Mouse (Mus musculus) kidney, embryonic 14.5 days (tissue): ENCODE results near the gene Akap3. TPM values are rescaled to one million over a fixed set of nuclear protein-coding genes. Genes with fewer than 3 reads are reported as not detected.

ENCODE experiments used
- ATAC-seq: fragments of 200-750 bp; cut with Nextera tagmentation; 2 replicates; pipeline ENCODE4 v1.8.0; 2017; ENCODE audit warnings: moderate number of reproducible peaks, mild to moderate bottlenecking, moderate TSS enrichment, moderate library complexity; ENCODE audit not compliant: low FRiP score, low TSS enrichment
- H3K27ac ChIP-seq: fragments of 300-500 bp; sonication (generic); 2 replicates; pipeline ENCODE4 v1.5.1; 2014; ENCODE audit warnings: low read depth, mild to moderate bottlenecking, low read length, moderate library complexity, mixed read lengths
- H3K27me3 ChIP-seq: fragments of 300-500 bp; sonication (generic); 2 replicates; pipeline ENCODE4 v1.6.1; 2014; ENCODE audit warnings: mild to moderate bottlenecking, low read length; ENCODE audit not compliant: control insufficient read depth, insufficient read depth
- H3K36me3 ChIP-seq: fragments of 300-500 bp; sonication (generic); 2 replicates; pipeline ENCODE4 v1.6.1; 2014; ENCODE audit warnings: low read length, mixed read lengths; ENCODE audit not compliant: control insufficient read depth, insufficient read depth
- H3K4me1 ChIP-seq: fragments of 300-500 bp; sonication (generic); 2 replicates; pipeline ENCODE4 v1.6.1; 2014; ENCODE audit warnings: low read length, mixed read lengths; ENCODE audit not compliant: control insufficient read depth, insufficient read depth
- H3K4me2 ChIP-seq: fragments of 300-500 bp; sonication (generic); replicated peaks from 2 replicates; pipeline ENCODE4 v1.6.1; 2014; ENCODE audit warnings: low read depth, mild to moderate bottlenecking, low read length
- H3K4me3 ChIP-seq: fragments of 300-500 bp; sonication (generic); 2 replicates; pipeline ENCODE4 v1.5.1; 2014; ENCODE audit warnings: mild to moderate bottlenecking, low read length
- H3K9ac ChIP-seq: fragments of 300-500 bp; sonication (generic); 2 replicates; pipeline ENCODE4 v1.6.1; 2014; ENCODE audit warnings: low read depth, mild to moderate bottlenecking, low read length, moderate library complexity
- H3K9me3 ChIP-seq: fragments of 300-500 bp; sonication (generic); 2 replicates; pipeline ENCODE4 v1.6.1; 2016; ENCODE audit warnings: low read length; ENCODE audit not compliant: control insufficient read depth
- WGBS: fragments of 180-500 bp; shearing (Covaris S2); extraction: QIAGEN DNeasy Blood & Tissue Kit; methylation state at CpG from one replicate; pipeline ENCODE4 v1.1.7; 2014; 5-methylcytosine and 5-hydroxymethylcytosine counted together
- polyA plus RNA-seq: library from polyadenylated mRNA; unstranded; fragments of >200 nt; fragmentation: Nextera tagmentation; extraction: Ambion mirVana; gene quantifications from 2 replicates; pipeline ENCODE4 v1.2.1, GENCODE M21; 2014

Akap3 gene
- polyA plus RNA-seq, 1 experiment from 2014 or later, result 0.16 TPM

- Histone ChIP-seq H3K4me2 (peak within 1 kb of the TSS; percentile 80), H3K9me3 (no peaks in the 10 kb centered on the region), H3K4me3 (peak within 1 kb of the TSS; percentile 74), H3K4me1 (peaks cover 5% of the 10 kb centered on the region), H3K27me3 (no peaks in the 10 kb centered on the region), H3K9ac (peak within 1 kb of the TSS; percentile 77), H3K27ac (no peak within 1 kb of the TSS), H3K36me3 (peaks cover 3% of the 10 kb centered on the region; the same call in 1 of the 2 replicates)
- peak; percentile 92 for ATAC-seq
- WGBS, result 7% methylated on average over 46 of the region's 46 CpGs
These were observed 3.9 kb upstream of the Akap3 start, which contains the start of gene Ndufa9 for GRCm38 (mm10) chr6:126848712-126849704. Gene Ndufa9 (minus strand): TSS chr6:126849136.

GRCm38 (mm10) chr6:126877118-126877517 is 24.2 kb downstream of the Akap3 start:
- no peak overlapping the region for H3K27ac ChIP-seq
- H3K27me3 ChIP-seq, result no peaks in the 10 kb centered on the region
- 82% methylated on average over 8 of the region's 8 CpGs for WGBS
- no peaks in the 10 kb centered on the region for H3K4me1 ChIP-seq
- no peak overlapping the region for H3K4me2 ChIP-seq
- H3K36me3 ChIP-seq, result no peaks in the 10 kb centered on the region
- no peak overlapping the region for H3K9ac ChIP-seq
- no peak for ATAC-seq
- H3K9me3 ChIP-seq, result no peaks in the 10 kb centered on the region
- no peak overlapping the region for H3K4me3 ChIP-seq

- 67% methylated on average over 5 of the region's 5 CpGs for WGBS
- ATAC-seq, result no peak
These were observed 54.5 kb downstream of the Akap3 start for GRCm38 (mm10) chr6:126907378-126907777.

GRCm38 (mm10) chr6:126907876-126908275 is 55.0 kb downstream of the Akap3 start:
- H3K36me3 ChIP-seq, result no peaks in the 10 kb centered on the region
- ATAC-seq, result no peak
- no peaks in the 10 kb centered on the region for H3K27me3 ChIP-seq
- H3K4me2 ChIP-seq, result no peak overlapping the region
- no peak overlapping the region for H3K4me3 ChIP-seq
- H3K9ac ChIP-seq, result no peak overlapping the region
- no peak overlapping the region for H3K27ac ChIP-seq
- 64% methylated on average over 3 of the region's 3 CpGs for WGBS
- no peaks in the 10 kb centered on the region for H3K9me3 ChIP-seq
- H3K4me1 ChIP-seq, result no peaks in the 10 kb centered on the region

More at GRCm38 (mm10) chr6:126907378-126907777, 54.5 kb downstream of the Akap3 start:
- Histone ChIP-seq H3K36me3 (no peaks in the 10 kb centered on the region), H3K27me3 (no peaks in the 10 kb centered on the region), H3K9ac (no peak overlapping the region), H3K27ac (no peak overlapping the region), H3K9me3 (no peaks in the 10 kb centered on the region), H3K4me2 (no peak overlapping the region), H3K4me3 (no peak overlapping the region), H3K4me1 (no peaks in the 10 kb centered on the region)

GRCm38 (mm10) chr6:126910727-126911126 is 57.8 kb downstream of the Akap3 start:
- H3K9me3 ChIP-seq, result no peaks in the 10 kb centered on the region

GRCm38 (mm10) chr6:126914928-126915327 is 62.0 kb downstream of the Akap3 start:
- Histone ChIP-seq H3K27me3 (no peaks in the 10 kb centered on the region), H3K9me3 (no peaks in the 10 kb centered on the region), H3K4me1 (no peaks in the 10 kb centered on the region), H3K4me3 (no peak overlapping the region), H3K4me2 (no peak overlapping the region), H3K27ac (no peak overlapping the region), H3K36me3 (no peaks in the 10 kb centered on the region), H3K9ac (no peak overlapping the region)
- 83% methylated on average over 5 of the region's 5 CpGs for WGBS
- no peak for ATAC-seq

More at GRCm38 (mm10) chr6:126910727-126911126, 57.8 kb downstream of the Akap3 start:
- WGBS, result 78% methylated on average over 4 of the region's 4 CpGs
- H3K36me3 ChIP-seq, result no peaks in the 10 kb centered on the region
- H3K4me2 ChIP-seq, result no peak overlapping the region
- ATAC-seq, result no peak
- H3K4me3 ChIP-seq, result no peak overlapping the region
- no peaks in the 10 kb centered on the region for H3K27me3 ChIP-seq
- no peak overlapping the region for H3K27ac ChIP-seq
- no peak overlapping the region for H3K9ac ChIP-seq
- H3K4me1 ChIP-seq, result no peaks in the 10 kb centered on the region

GRCm38 (mm10) chr6:126921111-126921881 is 68.4 kb downstream of the Akap3 start, which contains the start of gene Dyrk4:
Gene Dyrk4 (minus strand): TSS chr6:126921839.
- Histone ChIP-seq H3K9ac (peak within 1 kb of the TSS; percentile 35; the same call in 1 of the 2 replicates), H3K27me3 (no peaks in the 10 kb centered on the region), H3K9me3 (no peaks in the 10 kb centered on the region), H3K4me2 (peak within 1 kb of the TSS; percentile 34), H3K27ac (no peak within 1 kb of the TSS), H3K4me3 (peak within 1 kb of the TSS; percentile 20; the same call in 1 of the 2 replicates), H3K36me3 (peaks cover 32% of the 10 kb centered on the region), H3K4me1 (no peaks in the 10 kb centered on the region)
- 10% methylated on average over 21 of the region's 21 CpGs for WGBS
- no peak for ATAC-seq
